Mouse (Mus musculus): Measurements from ENCODE around the gene Ccdc24. TPM values are rescaled to one million over a fixed set of nuclear protein-coding genes. Genes with fewer than 3 reads are reported as not detected.

Ccdc24 gene
- total and polyA plus RNA-seq, 2 experiments = 0.51 TPM; not detected in 1

DNA sequence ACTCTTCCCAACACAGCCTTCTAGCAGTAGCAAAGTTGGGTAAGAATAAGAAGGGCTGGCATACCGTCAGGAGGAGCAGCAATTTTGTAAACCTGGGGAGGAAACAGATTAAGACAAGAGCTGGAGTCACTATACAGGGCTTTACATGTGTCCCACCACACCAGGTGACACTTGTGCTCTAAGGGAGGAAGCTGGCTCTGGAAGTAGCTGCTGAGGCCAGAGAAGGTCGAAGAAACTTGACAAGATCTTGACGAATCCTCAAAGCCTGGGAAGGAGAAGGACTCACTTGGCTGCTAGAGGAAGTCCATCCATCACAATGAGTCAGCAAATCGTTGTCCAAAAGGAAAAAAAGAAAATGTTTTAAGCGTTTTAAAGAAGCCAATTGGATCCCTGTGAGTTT is 44.0 kb upstream of the Ccdc24 start:
- Histone ChIP-seq H3K36me3 (ENCODE audit: control insufficient read depth, insufficient read depth, low read length) (no peaks in the 10 kb centered on the region), H3K27ac (replicated peaks; ENCODE audit: insufficient read depth, low read depth, low read length) (no peak overlapping the region), H3K4me1 (ENCODE audit: control insufficient read depth, insufficient read depth, low read length) (peaks cover 10% of the 10 kb centered on the region), H3K79me2 (ENCODE audit: control insufficient read depth, insufficient read depth, low read length) (peaks cover 11% of the 10 kb centered on the region), H3K9ac (ENCODE audit: low read depth, low read length) (no peak overlapping the region), H3K27me3 (ENCODE audit: control insufficient read depth, insufficient read depth, low read length) (no peaks in the 10 kb centered on the region), H3K4me3 (ENCODE audit: insufficient read depth, low read depth, low read length) (no peak overlapping the region)
- no peak for DNase-seq (ENCODE audit: extremely low read depth, low read depth, low spot score)
- no peak for TF ChIP-seq POLR2A (IDR thresholded peaks at IDR 0.05; ENCODE audit: extremely low read depth, insufficient read depth, low read length)
- TF ChIP-seq CTCF (IDR thresholded peaks at IDR 0.05; ENCODE audit: low read depth, low read length) = no peak
- WGBS = 73% methylated on average over 5 of the region's 5 CpGs

GRCm38 (mm10) chr4:117915489-117916105 is 43.2 kb upstream of the Ccdc24 start:
- Histone ChIP-seq H3K27ac (replicated peaks; ENCODE audit: insufficient read depth, low read depth, low read length) (no peak overlapping the region; the same call in 1 of the 2 replicates), H3K9ac (ENCODE audit: low read depth, low read length) (peak overlapping the region; percentile 60), H3K36me3 (ENCODE audit: control insufficient read depth, insufficient read depth, low read length) (no peaks in the 10 kb centered on the region), H3K27me3 (ENCODE audit: control insufficient read depth, insufficient read depth, low read length) (no peaks in the 10 kb centered on the region), H3K4me1 (ENCODE audit: control insufficient read depth, insufficient read depth, low read length) (peaks cover 10% of the 10 kb centered on the region), H3K79me2 (ENCODE audit: control insufficient read depth, insufficient read depth, low read length) (peaks cover 11% of the 10 kb centered on the region), H3K4me3 (ENCODE audit: insufficient read depth, low read depth, low read length) (peak overlapping the region; percentile 89)
- no peak for DNase-seq (ENCODE audit: extremely low read depth, low read depth, low spot score)
- TF ChIP-seq POLR2A (IDR thresholded peaks at IDR 0.05; ENCODE audit: extremely low read depth, insufficient read depth, low read length) (no peak), CTCF (IDR thresholded peaks at IDR 0.05; ENCODE audit: low read depth, low read length) (no peak)
- WGBS = 3% methylated on average over 19 of the region's 19 CpGs

- Histone ChIP-seq H3K27ac (replicated peaks; ENCODE audit: insufficient read depth, low read depth, low read length) (peak within 1 kb of the TSS; percentile 87), H3K27me3 (ENCODE audit: control insufficient read depth, insufficient read depth, low read length) (no peaks in the 10 kb centered on the region), H3K36me3 (ENCODE audit: control insufficient read depth, insufficient read depth, low read length) (no peaks in the 10 kb centered on the region), H3K9ac (ENCODE audit: low read depth, low read length) (peak within 1 kb of the TSS; percentile 94), H3K79me2 (ENCODE audit: control insufficient read depth, insufficient read depth, low read length) (peaks cover 11% of the 10 kb centered on the region), H3K4me3 (ENCODE audit: insufficient read depth, low read depth, low read length) (peak within 1 kb of the TSS; percentile 89), H3K4me1 (ENCODE audit: control insufficient read depth, insufficient read depth, low read length) (peaks cover 10% of the 10 kb centered on the region)
- peak; percentile 78 for DNase-seq (ENCODE audit: extremely low read depth, low read depth, low spot score)
- WGBS = under 1% methylated on average over 61 of the region's 61 CpGs
- TF ChIP-seq POLR2A (IDR thresholded peaks at IDR 0.05; ENCODE audit: extremely low read depth, insufficient read depth, low read length) (peak; percentile 56; the same call in 1 of the 2 replicates), CTCF (IDR thresholded peaks at IDR 0.05; ENCODE audit: low read depth, low read length) (no peak)
Measured at GRCm38 (mm10) chr4:117914591-117915442, 42.5 kb upstream of the Ccdc24 start, which contains the start of gene Ipo13. Ipo13 (minus strand) TSS chr4:117914999.

- 14% methylated on average over 8 of the region's 8 CpGs for WGBS
Measured at GRCm38 (mm10) chr4:117914031-117914430, 41.7 kb upstream of the Ccdc24 start.

GRCm38 (mm10) chr4:117913421-117913820 is 41.1 kb upstream of the Ccdc24 start:
- peaks cover 10% of the 10 kb centered on the region for H3K4me1 ChIP-seq (ENCODE audit: control insufficient read depth, insufficient read depth, low read length)
- H3K4me3 ChIP-seq (ENCODE audit: insufficient read depth, low read depth, low read length) = no peak overlapping the region
- H3K36me3 ChIP-seq (ENCODE audit: control insufficient read depth, insufficient read depth, low read length) = no peaks in the 10 kb centered on the region
- H3K27me3 ChIP-seq (ENCODE audit: control insufficient read depth, insufficient read depth, low read length) = no peaks in the 10 kb centered on the region
- H3K9ac ChIP-seq (ENCODE audit: low read depth, low read length) = no peak overlapping the region
- WGBS = 65% methylated on average over 3 of the region's 3 CpGs
- no peak for TF ChIP-seq POLR2A (IDR thresholded peaks at IDR 0.05; ENCODE audit: extremely low read depth, insufficient read depth, low read length)
- TF ChIP-seq CTCF (IDR thresholded peaks at IDR 0.05; ENCODE audit: low read depth, low read length) = no peak
- H3K27ac ChIP-seq (replicated peaks; ENCODE audit: insufficient read depth, low read depth, low read length) = no peak overlapping the region
- H3K79me2 ChIP-seq (ENCODE audit: control insufficient read depth, insufficient read depth, low read length) = peaks cover 11% of the 10 kb centered on the region
- peak; percentile 43 for DNase-seq (ENCODE audit: extremely low read depth, low read depth, low spot score)

More at GRCm38 (mm10) chr4:117914031-117914430, 41.7 kb upstream of the Ccdc24 start:
- Histone ChIP-seq H3K27me3 (ENCODE audit: control insufficient read depth, insufficient read depth, low read length) (no peaks in the 10 kb centered on the region), H3K4me1 (ENCODE audit: control insufficient read depth, insufficient read depth, low read length) (peaks cover 10% of the 10 kb centered on the region), H3K9ac (ENCODE audit: low read depth, low read length) (peak overlapping the region; percentile 94), H3K27ac (replicated peaks; ENCODE audit: insufficient read depth, low read depth, low read length) (no peak overlapping the region), H3K36me3 (ENCODE audit: control insufficient read depth, insufficient read depth, low read length) (no peaks in the 10 kb centered on the region), H3K79me2 (ENCODE audit: control insufficient read depth, insufficient read depth, low read length) (peaks cover 11% of the 10 kb centered on the region), H3K4me3 (ENCODE audit: insufficient read depth, low read depth, low read length) (peak overlapping the region; percentile 89)
- TF ChIP-seq CTCF (IDR thresholded peaks at IDR 0.05; ENCODE audit: low read depth, low read length) = no peak
- DNase-seq (ENCODE audit: extremely low read depth, low read depth, low spot score) = no peak
